Mouse (Mus musculus) MEL (cell line): ENCODE measurements around the gene Arl15. TPM values are rescaled to one million over a fixed set of nuclear protein-coding genes. Genes with fewer than 3 reads are reported as not detected.

Source experiments
- DNase-seq: peaks from one replicate; pipeline ENCODE4 v3.0.0; 2011; ENCODE audit warnings: low read depth, low spot score
- H3K27ac ChIP-seq: 2 replicates; pipeline ENCODE4 v1.5.1; 2012; ENCODE audit warnings: low read depth, mild to moderate bottlenecking, control low read depth, low read length, moderate library complexity; ENCODE audit not compliant: control insufficient read depth
- H3K27me3 ChIP-seq, 2 experiments: fragments of 150-350 bp in 1 of 2; sonication (generic) in 1 of 2; 2 replicates each; pipeline ENCODE4 v1.6.1; 2012; ENCODE audit warnings: low read length in 2 of 2, mild to moderate bottlenecking in 2 of 2, improper control_type of control experiment in 1 of 2, moderate library complexity in 1 of 2; ENCODE audit not compliant: insufficient read depth in 2 of 2, control insufficient read depth in 1 of 2
- H3K36me3 ChIP-seq, 2 experiments: 2 replicates each; pipeline ENCODE4 v1.6.1; 2012 to 2014; ENCODE audit warnings: low read length in 2 of 2, improper control_type of control experiment in 1 of 2, inconsistent platforms in 1 of 2, mild to moderate bottlenecking in 1 of 2; ENCODE audit not compliant: insufficient read depth in 2 of 2, control insufficient read depth in 1 of 2
- H3K4me1 ChIP-seq, 2 experiments: fragments of 150-350 bp in 1 of 2; sonication (generic) in 1 of 2; 2 replicates each; pipeline ENCODE4 v1.6.1; 2012; ENCODE audit warnings: low read length in 2 of 2, improper control_type of control experiment in 1 of 2, mild to moderate bottlenecking in 1 of 2; ENCODE audit not compliant: insufficient read depth in 2 of 2, control insufficient read depth in 1 of 2
- H3K4me3 ChIP-seq, 2 experiments: fragments of 150-350 bp in 1 of 2; sonication (generic) in 1 of 2; 2 replicates each; pipeline ENCODE4 v1.5.1; 2012; ENCODE audit warnings: low read depth in 2 of 2, low read length in 2 of 2, mild to moderate bottlenecking in 2 of 2, moderate library complexity in 2 of 2, control low read depth in 1 of 2, improper control_type of control experiment in 1 of 2; ENCODE audit not compliant: control insufficient read depth in 1 of 2, insufficient read depth in 1 of 2
- H3K79me2 ChIP-seq: 2 replicates; pipeline ENCODE4 v1.6.1; 2012; ENCODE audit warnings: mild to moderate bottlenecking, low read length, moderate library complexity; ENCODE audit not compliant: control insufficient read depth, poor library complexity, insufficient read depth
- H3K9ac ChIP-seq: 2 replicates; pipeline ENCODE4 v1.6.1; 2012; ENCODE audit warnings: low read depth, mild to moderate bottlenecking, control low read depth, low read length, moderate library complexity; ENCODE audit not compliant: control insufficient read depth, poor library complexity, severe bottlenecking
- H3K9me3 ChIP-seq: fragments of 150-350 bp; sonication (generic); replicated peaks from 2 replicates; pipeline ENCODE4 v1.6.1; 2012; ENCODE audit warnings: mild to moderate bottlenecking, low read length, improper control_type of control experiment, moderate library complexity; ENCODE audit not compliant: insufficient read depth
- BHLHE40 ChIP-seq: IDR thresholded peaks from 2 replicates; pipeline ENCODE4 v1.6.1; 2012; ENCODE audit warnings: low read depth, mild to moderate bottlenecking, inconsistent platforms, low read length, improper control_type of control experiment, borderline replicate concordance
- CHD1 ChIP-seq: IDR thresholded peaks from 2 replicates; pipeline ENCODE4 v1.6.1; 2012; ENCODE audit warnings: low read depth, mild to moderate bottlenecking, inconsistent platforms, low read length, improper control_type of control experiment
- CTCF ChIP-seq, 3 experiments: IDR thresholded peaks in 2 of 3; conservative IDR thresholded peaks in 1 of 3; 2 replicates each; pipeline ENCODE4 v1.5.1; 2011 to 2012; ENCODE audit warnings: low read length in 3 of 3, low read depth in 2 of 3, mild to moderate bottlenecking in 2 of 3, improper control_type of control experiment in 1 of 3, inconsistent platforms in 1 of 3, mixed read lengths in 1 of 3, moderate library complexity in 1 of 3; ENCODE audit not compliant: control insufficient read depth in 1 of 3, insufficient read depth in 1 of 3, poor library complexity in 1 of 3, severe bottlenecking in 1 of 3
- E2F4 ChIP-seq: IDR thresholded peaks from 2 replicates; pipeline ENCODE4 v1.6.1; 2011; ENCODE audit warnings: low read depth, low read length, improper control_type of control experiment, borderline replicate concordance
- ELF1 ChIP-seq: IDR thresholded peaks from 2 replicates; pipeline ENCODE4 v1.6.1; 2014; ENCODE audit warnings: low read depth, mild to moderate bottlenecking, inconsistent platforms, low read length, improper control_type of control experiment, moderate library complexity
- EP300 ChIP-seq, 2 experiments: IDR thresholded peaks; 2 replicates each; pipeline ENCODE4 v1.6.1; 2011; ENCODE audit warnings: improper control_type of control experiment in 2 of 2, low read length in 2 of 2, low read depth in 1 of 2, mild to moderate bottlenecking in 1 of 2
- ETS1 ChIP-seq: IDR thresholded peaks from 2 replicates; pipeline ENCODE4 v1.6.1; 2012; ENCODE audit warnings: low read depth, mild to moderate bottlenecking, inconsistent platforms, low read length, improper control_type of control experiment, moderate library complexity
- GATA1 ChIP-seq: IDR thresholded peaks from 2 replicates; pipeline ENCODE4 v1.6.1; 2011; ENCODE audit warnings: low read depth, low read length, improper control_type of control experiment
- HCFC1 ChIP-seq: IDR thresholded peaks from 2 replicates; pipeline ENCODE4 v1.6.1; 2012; ENCODE audit warnings: low read depth, mild to moderate bottlenecking, inconsistent platforms, low read length, improper control_type of control experiment, moderate library complexity
- KAT2A ChIP-seq: conservative IDR thresholded peaks from 2 replicates; pipeline ENCODE4 v1.6.1; 2012; ENCODE audit warnings: low read depth, low read length, improper control_type of control experiment, inconsistent platforms
- MAX ChIP-seq: IDR thresholded peaks from 2 replicates; pipeline ENCODE4 v1.6.1; 2011; ENCODE audit warnings: low read length, improper control_type of control experiment
- MAZ ChIP-seq: IDR thresholded peaks from 2 replicates; pipeline ENCODE4 v1.6.1; 2012; ENCODE audit warnings: low read depth, mild to moderate bottlenecking, inconsistent platforms, low read length, improper control_type of control experiment
- MEF2A ChIP-seq: IDR thresholded peaks from 2 replicates; pipeline ENCODE4 v1.6.1; 2014; ENCODE audit warnings: low read depth, mild to moderate bottlenecking, inconsistent platforms, low read length, improper control_type of control experiment; ENCODE audit not compliant: poor library complexity, insufficient replicate concordance, severe bottlenecking; ENCODE audit errors: extremely low read depth
- MXI1 ChIP-seq: IDR thresholded peaks from 2 replicates; pipeline ENCODE4 v1.6.1; 2011; ENCODE audit warnings: mild to moderate bottlenecking, low read depth, low read length, improper control_type of control experiment
- MYB ChIP-seq: IDR thresholded peaks from 2 replicates; pipeline ENCODE4 v1.6.1; 2011; ENCODE audit warnings: mild to moderate bottlenecking, low read depth, low read length, improper control_type of control experiment
- MYC ChIP-seq: IDR thresholded peaks from 2 replicates; pipeline ENCODE4 v1.6.1; 2011; ENCODE audit warnings: low read depth, mild to moderate bottlenecking, low read length, improper control_type of control experiment, moderate library complexity
- NELFE ChIP-seq: IDR thresholded peaks from 2 replicates; pipeline ENCODE4 v1.6.1; 2011; ENCODE audit warnings: low read depth, low read length, improper control_type of control experiment
- POLR2A ChIP-seq, 2 experiments: IDR thresholded peaks; 2 replicates each; pipeline ENCODE4 v1.6.1; 2011 to 2012; ENCODE audit warnings: low read length in 2 of 2, mild to moderate bottlenecking in 2 of 2, control low read depth in 1 of 2, improper control_type of control experiment in 1 of 2, low read depth in 1 of 2, moderate library complexity in 1 of 2; ENCODE audit not compliant: control insufficient read depth in 1 of 2, insufficient read depth in 1 of 2, poor library complexity in 1 of 2
- POLR2AphosphoS5 ChIP-seq: IDR thresholded peaks from 2 replicates; pipeline ENCODE4 v1.6.1; 2012; ENCODE audit warnings: low read depth, borderline replicate concordance, mild to moderate bottlenecking, inconsistent platforms, low read length, moderate library complexity, mixed read lengths
- SIN3A ChIP-seq: IDR thresholded peaks from 2 replicates; pipeline ENCODE4 v1.6.1; 2012; ENCODE audit warnings: low read length, improper control_type of control experiment, inconsistent platforms
- SMC3 ChIP-seq: IDR thresholded peaks from 2 replicates; pipeline ENCODE4 v1.6.1; 2011; ENCODE audit warnings: low read depth, low read length, improper control_type of control experiment
- TAL1 ChIP-seq: IDR thresholded peaks from 2 replicates; pipeline ENCODE4 v1.6.1; 2012; ENCODE audit warnings: mild to moderate bottlenecking, inconsistent platforms, low read length, moderate library complexity, mixed read lengths
- TBP ChIP-seq: IDR thresholded peaks from 2 replicates; pipeline ENCODE4 v1.8.0; 2011; ENCODE audit warnings: low read depth, low read length, improper control_type of control experiment
- TCF12 ChIP-seq: IDR thresholded peaks from 2 replicates; pipeline ENCODE4 v1.6.1; 2014; ENCODE audit warnings: low read depth, mild to moderate bottlenecking, inconsistent platforms, low read length, improper control_type of control experiment, moderate library complexity
- UBTF ChIP-seq: IDR thresholded peaks from 2 replicates; pipeline ENCODE4 v1.6.1; 2012; ENCODE audit warnings: low read depth, mild to moderate bottlenecking, inconsistent platforms, low read length, improper control_type of control experiment, moderate library complexity, borderline replicate concordance; ENCODE audit not compliant: insufficient read depth
- USF1 ChIP-seq: IDR thresholded peaks from 2 replicates; pipeline ENCODE4 v1.6.1; 2014; ENCODE audit warnings: low read depth, mild to moderate bottlenecking, inconsistent platforms, low read length, improper control_type of control experiment, moderate library complexity
- ZKSCAN1 ChIP-seq: IDR thresholded peaks from 2 replicates; pipeline ENCODE4 v1.6.1; 2012; ENCODE audit warnings: low read depth, mild to moderate bottlenecking, inconsistent platforms, low read length, improper control_type of control experiment, moderate library complexity
- ZMIZ1 ChIP-seq: IDR thresholded peaks from 2 replicates; pipeline ENCODE4 v1.6.1; 2012; ENCODE audit warnings: low read depth, mild to moderate bottlenecking, inconsistent platforms, low read length, improper control_type of control experiment, moderate library complexity
- ZNF384 ChIP-seq: IDR thresholded peaks from 2 replicates; pipeline ENCODE4 v1.6.1; 2012; ENCODE audit warnings: low read depth, mild to moderate bottlenecking, inconsistent platforms, low read length, improper control_type of control experiment
- polyA plus RNA-seq, 2 experiments: library from polyadenylated mRNA; stranded (reverse) in 1 of 2; unstranded in 1 of 2; fragments of >175 nt in 1 of 2; fragments of >200 nt in 1 of 2; gene quantifications; 2 replicates each; pipeline versions ENCODE4 v1.2.1 to v1.2.4; 2012; ENCODE audit warnings: low replicate concordance in 2 of 2, low read depth in 1 of 2; ENCODE audit not compliant: insufficient read length in 2 of 2, insufficient read depth in 1 of 2, missing spikeins in 1 of 2
- total RNA-seq: library from RNA; depleted of rRNA; stranded (reverse); fragments of 300-350 nt; gene quantifications from 2 replicates; pipeline ENCODE4 v1.2.3, GENCODE M21; 2012

Arl15 gene
- total and polyA plus RNA-seq, 3 experiments, result 3.6 to 5.8 TPM; not detected in 1

- Histone ChIP-seq H3K9ac (peak overlapping the region; percentile 55), H3K4me1 (peaks cover 40 to 51% of the 10 kb centered on the region in 2 experiments)
Observed at GRCm38 (mm10) chr13:113851602-113852375, 57.5 kb downstream of the Arl15 start.

GRCm38 (mm10) chr13:113852376-113852666 is 58.0 kb downstream of the Arl15 start:
- no peaks in the 10 kb centered on the region for H3K9me3 ChIP-seq
- peak overlapping the region; percentile 54 to 57 for H3K4me3 ChIP-seq
- peak overlapping the region; percentile 81 for H3K27ac ChIP-seq
- H3K4me1 ChIP-seq, result peaks cover 43 to 55% of the 10 kb centered on the region in 2 experiments
- no peaks in the 10 kb centered on the region; the same call in none of the 2 replicates for H3K79me2 ChIP-seq
- H3K27me3 ChIP-seq, result no peaks in the 10 kb centered on the region
- TF ChIP-seq TBP (peak; percentile 56; the same call in 1 of the 2 replicates), BHLHE40 (peak; percentile 67; the same call in 1 of the 2 replicates), KAT2A (0 out of 2 replicates have a peak, but pooled peaks have one; percentile 37), MYC (peak; percentile 94), TAL1 (0 out of 2 replicates have a peak, but pooled peaks have one; percentile 9), ELF1 (peak; percentile 58; the same call in 1 of the 2 replicates), ETS1 (peak; percentile 83), MYB (no peak), EP300 (IDR thresholded peaks at IDR 0.05; ENCODE audit: low read depth in 1 of 2, low read length in 2 of 2) (peak; percentile 63 to 71; a peak in 3 of 4 replicates), POLR2AphosphoS5 (no peak), NELFE (peak; percentile 60; the same call in 1 of the 2 replicates), MAZ (no peak; the same call in 1 of the 2 replicates), MXI1 (peak; percentile 87), CHD1 (0 out of 2 replicates have a peak, but pooled peaks have one; percentile 28), MEF2A (no peak), ZMIZ1 (peak; percentile 61; the same call in 1 of the 2 replicates), SIN3A (peak; percentile 86), MAX (peak; percentile 86), TCF12 (peak; percentile 63), POLR2A (IDR thresholded peaks at IDR 0.05; ENCODE audit: control insufficient read depth in 1 of 2, insufficient read depth in 1 of 2, low read depth in 1 of 2, low read length in 2 of 2, poor library complexity in 1 of 2) (peak in 1 of 2 experiments; percentile 65; a peak in 2 of 4 replicates), GATA1 (peak; percentile 86)
- TF ChIP-seq, all 39 proteins: peak for 17
- peak overlapping the region; percentile 55 for H3K9ac ChIP-seq
- DNase-seq, result peak; percentile 77
- peaks cover 0 to 61% of the 10 kb centered on the region in 2 experiments; a peak in 2 of 4 replicates for H3K36me3 ChIP-seq

More at GRCm38 (mm10) chr13:113851602-113852375, 57.5 kb downstream of the Arl15 start:
- DNase-seq, result peak; percentile 76
- H3K79me2 ChIP-seq, result no peaks in the 10 kb centered on the region; the same call in none of the 2 replicates
- TF ChIP-seq ZNF384 (no peak), SMC3 (no peak), UBTF (no peak), MXI1 (peak; percentile 0; the same call in 1 of the 2 replicates), E2F4 (no peak), CTCF (IDR thresholded peaks at IDR 0.05 in 2 of 3, conservative IDR thresholded peaks at IDR 0.05 in 1 of 3; ENCODE audit: control insufficient read depth in 1 of 3, insufficient read depth in 1 of 3, low read depth in 2 of 3, low read length in 3 of 3, poor library complexity in 1 of 3, severe bottlenecking in 1 of 3) (no peak), ELF1 (no peak), USF1 (no peak), HCFC1 (no peak), MYB (no peak), NELFE (peak; percentile 11; the same call in 1 of the 2 replicates), MAX (no peak), MAZ (no peak), ZKSCAN1 (no peak), CHD1 (0 out of 2 replicates have a peak, but pooled peaks have one; percentile 13)
- TF ChIP-seq, all 39 proteins: peak for 3
- Histone ChIP-seq H3K27me3 (no peaks in the 10 kb centered on the region), H3K9me3 (no peaks in the 10 kb centered on the region), H3K36me3 (peaks cover 0 to 56% of the 10 kb centered on the region in 2 experiments; a peak in 2 of 4 replicates), H3K4me3 (peak overlapping the region; percentile 54 to 57), H3K27ac (peak overlapping the region; percentile 81)
